Mouse (Mus musculus): ENCODE results near the gene Olfr1396.
"Not testable (repeated sequence)": the region's sequence is repeated elsewhere in the genome, so short reads cannot be mapped to it uniquely, and the experiment has no call there.

Olfr1396 gene

GRCm38 (mm10) chr11:49089735-49090507 is 24.8 kb downstream of the Olfr1396 start:
- DNase-seq (ENCODE audit: low spot score), result no peak

GRCm38 (mm10) chr11:49088990-49089652 is 25.6 kb downstream of the Olfr1396 start:
- DNase-seq (ENCODE audit: low spot score), result no peak

- DNase-seq (ENCODE audit: low spot score), result no peak
These were observed 26.7 kb downstream of the Olfr1396 start for GRCm38 (mm10) chr11:49087830-49088616.

GRCm38 (mm10) chr11:49086858-49087361 is 27.8 kb downstream of the Olfr1396 start:
- DNase-seq (ENCODE audit: low spot score), result no peak

GRCm38 (mm10) chr11:49084875-49085274 is 29.8 kb downstream of the Olfr1396 start:
- DNase-seq (ENCODE audit: low spot score), result no peak

GRCm38 (mm10) chr11:49084385-49084784 is 30.3 kb downstream of the Olfr1396 start:
- no peak for DNase-seq (ENCODE audit: low spot score)

- no peak for DNase-seq (ENCODE audit: low spot score)
These were observed 30.9 kb downstream of the Olfr1396 start for GRCm38 (mm10) chr11:49083808-49084207.

GRCm38 (mm10) chr11:49083146-49083545 is 31.5 kb downstream of the Olfr1396 start:
- peak; percentile 24 for DNase-seq (ENCODE audit: low spot score)

GRCm38 (mm10) chr11:49081886-49082285 is 32.8 kb downstream of the Olfr1396 start:
- no peak for DNase-seq (ENCODE audit: low spot score)

GRCm38 (mm10) chr11:49081356-49081755 is 33.3 kb downstream of the Olfr1396 start:
- no peak for DNase-seq (ENCODE audit: low spot score)

- DNase-seq (ENCODE audit: low spot score), result no peak
These were observed 34.0 kb downstream of the Olfr1396 start for GRCm38 (mm10) chr11:49080636-49081035.

- no peak for DNase-seq (ENCODE audit: low spot score)
These were observed 36.0 kb downstream of the Olfr1396 start for GRCm38 (mm10) chr11:49078719-49079118.

GRCm38 (mm10) chr11:49077012-49077411 is 37.7 kb downstream of the Olfr1396 start:
- no peak for DNase-seq (ENCODE audit: low spot score)

GRCm38 (mm10) chr11:49076001-49076757 is 38.5 kb downstream of the Olfr1396 start, which contains the start of gene Ifi47:
Gene Ifi47, plus strand, starts transcription at chr11:49076587.
- not testable (repeated sequence) for DNase-seq (ENCODE audit: low spot score)

- DNase-seq (ENCODE audit: low spot score), result no peak
These were observed 46.3 kb downstream of the Olfr1396 start for GRCm38 (mm10) chr11:49068358-49068757.

- DNase-seq (ENCODE audit: low spot score), result not testable (repeated sequence)
These were observed 50.8 kb downstream of the Olfr1396 start, which contains the start of gene Tgtp2 for GRCm38 (mm10) chr11:49063713-49064469. Gene Tgtp2, minus strand, starts transcription at chr11:49064206.

GRCm38 (mm10) chr11:49061865-49062264 is 52.8 kb downstream of the Olfr1396 start:
- DNase-seq (ENCODE audit: low spot score), result not testable (repeated sequence)

- DNase-seq (ENCODE audit: low spot score), result not testable (repeated sequence)
These were observed 54.6 kb downstream of the Olfr1396 start for GRCm38 (mm10) chr11:49060061-49060460.

Measured in left cerebral cortex, adult 11 months (tissue).